Mouse (Mus musculus) left cerebral cortex, adult 9 months (tissue): ENCODE measurements around the gene Gpr152.

ENCODE experiments used
- DNase-seq, 2 experiments: peaks; one replicate each; pipeline ENCODE4 v3.0.0; 2022; ENCODE audit warnings: low spot score in 2 of 2

Gpr152 gene

GRCm38 (mm10) chr19:4171393-4172290 is 32.1 kb downstream of the Gpr152 start:
- no peak for DNase-seq

- no peak for DNase-seq
These were observed 33.3 kb downstream of the Gpr152 start for GRCm38 (mm10) chr19:4172925-4173324.

- DNase-seq, result peak in 1 of 2 experiments; percentile 53
These were observed 35.9 kb downstream of the Gpr152 start, which contains the start of gene Carns1 for GRCm38 (mm10) chr19:4175368-4175947. Gene Carns1 (minus strand): TSS chr19:4175479.

- DNase-seq, result no peak
These were observed 40.8 kb downstream of the Gpr152 start for GRCm38 (mm10) chr19:4180411-4180810.

- DNase-seq, result peak in 1 of 2 experiments; percentile 83
These were observed 42.3 kb downstream of the Gpr152 start for GRCm38 (mm10) chr19:4181892-4182291.

GRCm38 (mm10) chr19:4183689-4184088 is 44.1 kb downstream of the Gpr152 start:
- no peak for DNase-seq

- DNase-seq, result no peak
These were observed 45.7 kb downstream of the Gpr152 start for GRCm38 (mm10) chr19:4184976-4185975.

GRCm38 (mm10) chr19:4187303-4187702 is 47.7 kb downstream of the Gpr152 start:
- DNase-seq, result no peak

- DNase-seq, result no peak
These were observed 49.5 kb downstream of the Gpr152 start for GRCm38 (mm10) chr19:4189051-4189620.

GRCm38 (mm10) chr19:4190831-4191334 is 51.3 kb downstream of the Gpr152 start, which contains the start of gene Tbc1d10c:
Gene Tbc1d10c (minus strand): TSS chr19:4191284.
- DNase-seq, result no peak

- DNase-seq, result peak in 1 of 2 experiments; percentile 91
These were observed 52.1 kb downstream of the Gpr152 start, which contains the start of gene Ppp1ca for GRCm38 (mm10) chr19:4191528-4192250. Gene Ppp1ca (plus strand): TSS chr19:4192065.

GRCm38 (mm10) chr19:4192251-4192985 is 52.8 kb downstream of the Gpr152 start:
- no peak for DNase-seq

- DNase-seq, result no peak
These were observed 53.5 kb downstream of the Gpr152 start for GRCm38 (mm10) chr19:4193129-4193528.

- no peak for DNase-seq
These were observed 54.6 kb downstream of the Gpr152 start for GRCm38 (mm10) chr19:4194021-4194724.

GRCm38 (mm10) chr19:4194776-4195650 is 55.4 kb downstream of the Gpr152 start:
- DNase-seq, result no peak
